In the genomic region with DNA sequence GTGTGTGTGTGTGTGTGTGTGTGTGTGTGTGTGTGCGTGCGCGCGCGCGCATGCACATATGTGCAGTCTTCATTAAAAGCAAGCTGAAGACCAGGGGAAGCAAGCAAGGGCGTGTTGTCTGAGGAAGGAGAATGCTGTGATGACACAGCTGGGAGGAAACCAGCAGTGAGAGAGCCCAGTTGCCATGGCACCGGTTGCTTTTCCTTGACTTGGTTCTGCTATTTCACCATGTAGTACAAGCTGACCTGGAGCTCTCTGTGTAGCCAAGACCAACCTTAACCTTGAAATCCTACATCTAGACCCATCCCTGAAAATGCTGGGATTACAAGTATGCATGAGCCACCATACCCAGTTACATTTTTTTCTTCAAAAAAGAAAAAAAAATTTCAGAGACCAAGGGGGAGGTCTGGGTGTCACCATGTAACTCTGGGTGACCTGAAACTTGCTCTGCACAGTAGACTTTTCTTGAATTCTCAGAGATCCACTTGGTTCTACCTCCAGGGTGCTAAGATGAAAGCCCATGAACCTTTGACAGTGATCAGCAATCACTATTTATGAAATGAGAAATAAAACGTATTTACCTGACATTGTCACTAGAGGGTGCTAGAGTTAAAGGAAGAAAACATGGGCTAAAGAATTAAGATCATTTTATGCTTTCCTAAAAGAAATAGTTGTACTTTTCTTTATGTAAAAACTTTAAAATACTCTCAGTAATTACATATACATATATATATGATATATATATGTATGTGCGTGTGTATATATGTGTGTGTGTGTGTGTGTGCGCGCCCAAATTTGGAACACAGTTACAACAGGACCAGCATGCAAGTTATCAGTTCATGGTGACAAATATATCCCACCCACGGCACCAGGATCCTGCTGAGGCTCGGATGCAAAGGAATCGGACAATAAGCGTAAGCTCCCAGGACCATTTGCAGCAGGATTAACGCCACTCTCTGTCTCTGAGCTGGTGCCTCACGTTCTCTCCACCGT, we compare ENCODE assay signal across 10 mouse cellular contexts. TPM values are rescaled to one million over a fixed set of nuclear protein-coding genes. Genes with fewer than 3 reads are reported as not detected.
DNase-seq lines count a peak whose midpoint lies in the region; ATAC-seq and TF ChIP-seq lines count a peak whose summit lies in the region.
"Had no signal": no experiment of that assay in that cellular context is flagged by ENCODE, and none has a peak within 500 bp of the region (broad histone marks: within the 10 kb centered on the region; RNA-seq: fewer than 3 reads in every experiment).

No protein-coding gene starts in this region.

- TF ChIP-seq CTCF in kidney, postnatal 0 days (IDR thresholded peaks at IDR 0.05; ENCODE audit: low read depth) = peak; percentile 87
- TF ChIP-seq CTCF in MEL (IDR thresholded peaks at IDR 0.05 in 2 of 3, conservative IDR thresholded peaks at IDR 0.05 in 1 of 3; ENCODE audit: control insufficient read depth in 1 of 3, insufficient read depth in 1 of 3, low read depth in 2 of 3, low read length in 3 of 3, poor library complexity in 1 of 3, severe bottlenecking in 1 of 3) = peak in 2 of 3 experiments; percentile 30 to 64; a peak in 3 of 6 replicates

- no peaks in the 10 kb centered on the region for H3K9me3 ChIP-seq in kidney, postnatal 0 days (replicated peaks; ENCODE audit: low read length)
- H3K9me3 ChIP-seq in MEL (replicated peaks; ENCODE audit: insufficient read depth, low read length) = no peaks in the 10 kb centered on the region
- H3K9me3 ChIP-seq: embryonic facial prominence, embryonic 15.5 days; neural tube, embryonic 12.5 days had no signal

- H3K4me3 ChIP-seq in kidney, postnatal 0 days (replicated peaks; ENCODE audit: low read depth, low read length) = no peak overlapping the region
- H3K4me3 ChIP-seq in MEL (ENCODE audit: control insufficient read depth in 1 of 2, insufficient read depth in 1 of 2, low read depth in 2 of 2, low read length in 2 of 2) = no peak overlapping the region
- H3K4me3 ChIP-seq: embryonic facial prominence, embryonic 15.5 days; neural tube, embryonic 12.5 days had no signal

- peak; percentile 73 for TF ChIP-seq RAD21 in MEL (IDR thresholded peaks at IDR 0.05; ENCODE audit: low read depth, low read length)

- no peak for TF ChIP-seq POLR2A in MEL (IDR thresholded peaks at IDR 0.05; ENCODE audit: control insufficient read depth in 1 of 2, insufficient read depth in 1 of 2, low read depth in 1 of 2, low read length in 2 of 2, poor library complexity in 1 of 2)

- ATAC-seq in kidney, postnatal 0 days (replicated peaks; ENCODE audit: low FRiP score, low read depth) = no peak
- no peak for ATAC-seq in cerebellum, adult (ENCODE audit: insufficient number of reproducible peaks, low FRiP score, low TSS enrichment)

- no peaks in the 10 kb centered on the region for H3K79me2 ChIP-seq in MEL (ENCODE audit: control insufficient read depth, insufficient read depth, low read length, poor library complexity)

- DNase-seq in kidney, postnatal 0 days (ENCODE audit: low spot score) = peak; percentile 78
- DNase-seq in kidney, adult 11 months = no peak
- peak; percentile 42 for DNase-seq in MEL (ENCODE audit: low read depth, low spot score)
- DNase-seq in embryo, embryonic 10.5 days (ENCODE audit: low spot score) = peak; percentile 70
- peak; percentile 60 to 64 for DNase-seq in left cerebral cortex, postnatal 10 days (ENCODE audit: extremely low spot score in 1 of 2, low spot score in 2 of 2)
- DNase-seq in right cerebral cortex, adult 18-20 months = peak; percentile 63
- DNase-seq in urinary bladder, adult 18-20 months (ENCODE audit: low spot score in 2 of 2) = no peak

- intact Hi-C loops in left cerebral cortex, postnatal 10 days (cut with DNase I) = loop anchor here (2.0 kb wide), 1 partner anchor 154 kb away; no protein-coding TSS in a partner anchor

- H3K9ac ChIP-seq in kidney, postnatal 0 days (ENCODE audit: low read depth, low read length) = no peak overlapping the region
- no peak overlapping the region for H3K9ac ChIP-seq in MEL (ENCODE audit: control insufficient read depth, low read depth, low read length, poor library complexity, severe bottlenecking)
- H3K9ac ChIP-seq: embryonic facial prominence, embryonic 15.5 days; neural tube, embryonic 12.5 days had no signal

- no peak overlapping the region for H3K4me2 ChIP-seq in kidney, postnatal 0 days (ENCODE audit: low read length)
- H3K4me2 ChIP-seq: embryonic facial prominence, embryonic 15.5 days; neural tube, embryonic 12.5 days had no signal

- no peaks in the 10 kb centered on the region for H3K4me1 ChIP-seq in kidney, postnatal 0 days (replicated peaks; ENCODE audit: insufficient read depth, low read length)
- H3K4me1 ChIP-seq in MEL (ENCODE audit: control insufficient read depth in 1 of 2, insufficient read depth in 2 of 2, low read length in 2 of 2) = no peaks in the 10 kb centered on the region
- H3K4me1 ChIP-seq: embryonic facial prominence, embryonic 15.5 days; neural tube, embryonic 12.5 days had no signal

- WGBS in kidney, postnatal 0 days = 81% methylated on average over 19 of the region's 19 CpGs

- no peaks in the 10 kb centered on the region for H3K36me3 ChIP-seq in kidney, postnatal 0 days (ENCODE audit: insufficient read depth, low read length)
- peaks cover 0 to 12% of the 10 kb centered on the region in 2 experiments; a peak in 2 of 4 replicates for H3K36me3 ChIP-seq in MEL (ENCODE audit: control insufficient read depth in 1 of 2, insufficient read depth in 2 of 2, low read length in 2 of 2)
- H3K36me3 ChIP-seq: embryonic facial prominence, embryonic 15.5 days; neural tube, embryonic 12.5 days had no signal

- H3K27ac ChIP-seq in kidney, postnatal 0 days = no peak overlapping the region
- no peak overlapping the region for H3K27ac ChIP-seq in MEL (ENCODE audit: control insufficient read depth, low read depth, low read length)
- H3K27ac ChIP-seq: embryonic facial prominence, embryonic 15.5 days; neural tube, embryonic 12.5 days had no signal

- no peaks in the 10 kb centered on the region for H3K27me3 ChIP-seq in kidney, postnatal 0 days (ENCODE audit: insufficient read depth, low read length)
- H3K27me3 ChIP-seq in MEL (ENCODE audit: control insufficient read depth in 1 of 2, insufficient read depth in 2 of 2, low read length in 2 of 2) = no peaks in the 10 kb centered on the region
- H3K27me3 ChIP-seq: embryonic facial prominence, embryonic 15.5 days; neural tube, embryonic 12.5 days had no signal

- no peak for TF ChIP-seq EP300 in MEL (IDR thresholded peaks at IDR 0.05; ENCODE audit: low read depth in 1 of 2, low read length in 2 of 2)

TF ChIP-seq in MEL, 35 proteins besides CTCF, POLR2A, EP300 and RAD21:
- TF ChIP-seq USF2 (IDR thresholded peaks at IDR 0.05; ENCODE audit: borderline replicate concordance in 1 of 2, insufficient read depth in 1 of 2, low read depth in 1 of 2, low read length in 2 of 2) = no peak
- peak; percentile 59 for TF ChIP-seq SMC3 (IDR thresholded peaks at IDR 0.05; ENCODE audit: low read depth, low read length)
- TF ChIP-seq ZC3H11A (IDR thresholded peaks at IDR 0.05; ENCODE audit: low read depth, low read length) = peak; percentile 17; the same call in 1 of the 2 replicates
TF ChIP-seq in MEL: peak in this region for 2.

RNA-seq across cellular contexts. Expression of gene Rwdd2a, which starts 21.2 kb away (rescaled TPM):
- 5.4 and 6.2 TPM in 2 replicates for polyA plus RNA-seq in kidney, postnatal 0 days (2015; fragmentation: Nextera tagmentation; extraction: Ambion mirVana)
- 0.92 and 1.2 TPM in 2 replicates for total RNA-seq in MEL (2012; rRNA removed)
- 1 to 10 TPM in 1 of 2 experiments, not detected in 1; 2.4 TPM for polyA plus RNA-seq in MEL (2012; ENCODE audit: insufficient read depth in 1 of 2, insufficient read length in 2 of 2, low read depth in 1 of 2, low replicate concordance in 2 of 2, missing spikeins in 1 of 2)
- 10 to 100 TPM; 41.4 to 42.8 TPM for total RNA-seq in left cerebral cortex, postnatal 10 days (2021)

RNA-seq across cellular contexts. Expression of gene Pgm3, which starts 21.3 kb away (rescaled TPM):
- 32.6 and 35.7 TPM in 2 replicates for polyA plus RNA-seq in kidney, postnatal 0 days (2015; fragmentation: Nextera tagmentation; extraction: Ambion mirVana)
- 10.2 and 10.3 TPM in 2 replicates for total RNA-seq in MEL (2012; rRNA removed)
- 10 to 100 TPM in 1 of 2 experiments, not detected in 1; 10.9 TPM for polyA plus RNA-seq in MEL (2012; ENCODE audit: insufficient read depth in 1 of 2, insufficient read length in 2 of 2, low read depth in 1 of 2, low replicate concordance in 2 of 2, missing spikeins in 1 of 2)
- 10 to 100 TPM; 18.1 to 21.7 TPM for total RNA-seq in left cerebral cortex, postnatal 10 days (2021)

Comparison
In these comparisons a context has a peak if more than half of its experiments do, and no peak if none do; other contexts are left out.
1. DNase-seq: peak in kidney, postnatal 0 days (single experiment), MEL (single experiment), embryo, embryonic 10.5 days (single experiment), left cerebral cortex, postnatal 10 days (2 of 2) and right cerebral cortex, adult 18-20 months (single experiment); none in kidney, adult 11 months (single experiment) and urinary bladder, adult 18-20 months (0 of 2).
2. RNA of gene Rwdd2a, which starts 21.2 kb away (total RNA-seq): 41.4 to 42.8 TPM in left cerebral cortex, postnatal 10 days; 0.92 to 1.2 TPM in MEL; every median in the first group is over 10 times any median in the second.